Mouse (Mus musculus): ENCODE results near the gene Nav3. TPM values are rescaled to one million over a fixed set of nuclear protein-coding genes. Genes with fewer than 3 reads are reported as not detected.
"Not testable (repeated sequence)": the region's sequence is repeated elsewhere in the genome, so short reads cannot be mapped to it uniquely, and the experiment has no call there.

The Nav3 gene
- total RNA-seq, 4 experiments from 2014 or later: 90.0 to 135 (median 112) TPM

DNA sequence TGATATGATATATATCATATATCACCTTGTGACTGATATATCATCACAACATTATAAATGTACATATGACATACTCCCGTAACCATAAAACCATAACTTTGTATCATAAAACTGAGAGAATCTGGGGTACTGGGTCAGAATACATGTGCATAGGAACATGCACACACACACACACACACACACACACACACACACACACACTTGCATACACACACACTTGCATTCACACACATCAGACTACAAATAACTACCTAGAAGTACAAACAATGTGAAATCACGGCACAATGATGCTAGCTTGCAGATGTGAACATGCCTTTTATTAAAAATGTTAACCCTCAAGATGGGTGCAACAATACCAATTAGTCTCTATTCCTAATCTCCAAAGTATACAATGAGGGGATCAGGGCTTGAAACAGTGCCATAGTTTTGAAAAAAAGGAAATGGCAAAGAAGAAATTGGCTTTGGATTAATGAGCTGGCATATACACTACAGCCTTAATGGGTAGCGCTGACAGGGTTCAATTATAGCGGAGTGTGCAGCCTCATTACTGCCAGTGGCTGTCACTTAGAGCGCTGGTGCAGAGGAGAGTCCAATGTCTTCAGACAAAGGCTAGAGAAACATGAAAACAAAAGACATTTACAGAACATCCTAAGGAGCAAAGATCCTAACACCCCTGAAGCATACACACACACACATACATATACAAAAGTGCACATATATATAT, 72.3 kb downstream of the Nav3 start:
- DNase-seq (ENCODE audit: low spot score in 2 of 2): not testable (repeated sequence)

- DNase-seq (ENCODE audit: low spot score in 2 of 2): no peak
These were observed 75.2 kb downstream of the Nav3 start for GRCm38 (mm10) chr10:110380792-110381191.

DNA sequence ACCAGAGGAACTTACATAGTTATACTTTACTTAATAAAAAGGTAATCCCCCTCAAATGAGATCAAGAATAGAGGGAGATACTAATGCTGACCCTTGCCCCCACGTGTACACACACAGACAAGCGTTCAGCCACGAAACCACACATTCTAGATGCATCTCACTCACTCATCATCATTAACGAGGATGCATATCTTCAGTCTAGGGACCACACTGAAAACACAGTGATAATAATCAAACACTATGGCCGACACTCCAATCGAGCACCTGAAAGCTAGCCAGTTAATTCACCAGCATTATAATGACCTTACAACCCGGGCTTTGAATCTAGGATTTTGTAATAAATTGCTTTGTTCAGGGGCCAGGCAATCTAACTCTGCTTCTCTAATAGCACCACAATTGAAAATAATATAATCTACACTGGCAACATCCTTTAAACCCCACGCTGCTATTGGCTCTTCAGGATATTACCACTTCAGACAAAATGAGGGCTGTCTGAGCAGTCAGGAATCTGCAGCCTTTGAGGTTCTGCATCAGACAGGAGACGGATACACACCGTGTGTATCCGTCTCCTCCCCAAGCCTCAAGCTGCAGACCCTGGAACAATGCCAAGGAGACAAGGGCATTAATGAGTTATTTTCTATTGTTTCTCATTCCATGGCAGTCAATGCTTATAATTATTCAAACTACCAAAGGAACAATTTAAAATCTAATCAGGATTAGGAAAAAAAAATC, 83.1 kb downstream of the Nav3 start:
- no peak for DNase-seq (ENCODE audit: low spot score in 2 of 2)

- DNase-seq (ENCODE audit: low spot score in 2 of 2): no peak
These were observed 103.9 kb downstream of the Nav3 start for GRCm38 (mm10) chr10:110352148-110352547.

DNA sequence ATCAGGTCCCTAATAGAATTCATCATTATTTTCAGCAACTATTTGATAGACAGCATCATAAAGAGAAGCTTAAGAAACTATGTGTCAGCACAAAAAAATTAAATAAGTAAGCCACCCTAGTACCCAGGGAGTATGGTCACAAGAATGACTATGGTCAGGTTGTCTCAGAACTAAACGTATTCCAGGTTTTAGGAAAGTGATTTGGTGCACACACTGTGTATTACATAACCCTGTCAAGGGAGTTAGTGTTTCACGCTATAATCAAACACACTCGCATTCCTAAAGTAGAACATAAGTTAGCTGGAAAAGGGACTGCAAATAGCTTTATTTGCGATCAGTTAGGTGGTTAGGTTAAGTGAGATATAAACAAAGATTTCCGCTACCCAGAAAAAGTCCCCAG, 126.0 kb downstream of the Nav3 start:
- no peak for DNase-seq (ENCODE audit: low spot score in 2 of 2)

DNA sequence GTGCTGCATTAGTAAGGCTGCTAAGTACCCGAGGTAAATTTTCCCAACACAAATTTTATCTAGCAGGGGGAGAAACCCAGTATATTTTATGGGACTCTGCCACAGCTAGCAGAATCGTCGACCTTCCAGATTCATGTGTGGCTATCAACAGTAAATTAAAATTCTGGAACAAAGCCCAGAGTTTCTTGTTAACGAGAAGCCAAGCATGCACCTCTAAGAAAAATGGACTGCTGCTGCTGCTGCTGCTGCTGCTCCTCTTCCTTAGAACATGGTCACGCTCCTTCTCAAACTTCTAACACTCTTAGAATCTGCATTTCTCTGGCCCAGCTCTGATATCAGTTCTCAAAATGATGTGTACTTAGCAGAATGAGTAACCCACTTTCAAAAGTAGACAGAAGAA, 126.4 kb downstream of the Nav3 start:
- DNase-seq (ENCODE audit: low spot score in 2 of 2): no peak

DNA sequence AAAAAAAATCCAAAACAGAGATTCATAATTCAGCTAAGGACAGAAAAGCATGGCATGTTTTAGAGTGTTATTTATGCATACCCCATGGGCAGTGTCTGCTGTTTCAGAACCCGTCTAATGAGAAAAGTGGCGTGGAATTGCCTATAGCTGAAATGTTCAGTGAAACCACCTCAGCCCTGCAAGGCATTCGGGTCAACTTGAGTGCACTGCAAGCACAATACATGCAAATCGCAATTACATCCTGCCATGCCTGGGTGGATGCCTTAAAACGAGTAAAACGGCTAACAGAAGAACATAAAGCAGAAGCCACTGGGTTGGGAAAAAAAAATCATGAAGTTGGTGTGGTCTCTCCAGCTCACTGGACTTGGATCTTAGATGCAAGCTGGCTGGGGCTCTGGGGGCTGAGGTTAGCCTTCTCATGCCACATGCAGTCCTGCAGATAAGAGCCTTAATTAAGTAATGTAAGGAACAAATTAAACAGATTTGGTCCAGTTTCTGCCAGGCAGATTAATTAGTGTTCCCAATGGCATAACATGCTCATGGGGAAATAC, 133.8 kb downstream of the Nav3 start:
- DNase-seq (ENCODE audit: low spot score in 2 of 2): no peak

DNA sequence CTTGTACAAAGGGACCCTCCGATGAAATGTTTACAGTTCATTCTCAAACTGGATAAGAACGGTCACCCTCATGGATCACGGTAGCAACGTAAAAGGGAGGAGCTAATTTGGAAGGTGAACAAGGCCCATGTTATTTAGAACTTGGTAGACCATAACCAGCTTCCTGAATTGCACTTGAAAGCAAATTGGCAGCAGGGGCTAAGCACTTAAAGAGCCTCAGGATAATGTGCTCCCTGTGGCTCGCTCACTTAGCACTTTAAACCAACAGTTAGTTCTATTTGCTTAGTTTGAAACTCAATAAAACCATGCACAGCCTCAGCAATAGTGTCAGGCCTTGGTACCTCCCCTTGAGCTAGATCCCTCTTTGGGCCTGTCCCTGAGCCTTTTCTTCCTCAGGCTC, 138.7 kb downstream of the Nav3 start:
- DNase-seq (ENCODE audit: low spot score in 2 of 2): no peak

GRCm38 (mm10) chr10:110314525-110314924, 141.5 kb downstream of the Nav3 start:
- DNase-seq (ENCODE audit: low spot score in 2 of 2): no peak

DNA sequence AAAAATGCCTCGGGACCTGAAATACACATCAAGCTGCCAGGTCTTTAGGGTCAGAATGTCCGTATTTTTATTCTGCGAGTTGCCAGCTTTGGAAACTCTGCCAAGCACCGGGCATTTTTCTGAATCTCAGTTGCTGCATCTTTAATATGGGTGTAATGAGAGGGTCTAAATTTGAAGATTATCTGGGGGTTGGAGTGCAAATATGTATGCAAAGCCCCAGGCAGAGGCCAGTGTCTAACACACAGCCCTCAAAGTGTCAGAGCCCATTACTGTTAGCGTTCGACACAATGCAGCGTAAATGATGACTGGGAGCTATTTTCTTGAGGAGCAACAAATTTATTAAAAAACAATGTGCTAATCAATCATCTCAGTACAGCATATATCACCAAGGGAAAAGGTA, 142.0 kb downstream of the Nav3 start:
- DNase-seq (ENCODE audit: low spot score in 2 of 2): no peak

DNA sequence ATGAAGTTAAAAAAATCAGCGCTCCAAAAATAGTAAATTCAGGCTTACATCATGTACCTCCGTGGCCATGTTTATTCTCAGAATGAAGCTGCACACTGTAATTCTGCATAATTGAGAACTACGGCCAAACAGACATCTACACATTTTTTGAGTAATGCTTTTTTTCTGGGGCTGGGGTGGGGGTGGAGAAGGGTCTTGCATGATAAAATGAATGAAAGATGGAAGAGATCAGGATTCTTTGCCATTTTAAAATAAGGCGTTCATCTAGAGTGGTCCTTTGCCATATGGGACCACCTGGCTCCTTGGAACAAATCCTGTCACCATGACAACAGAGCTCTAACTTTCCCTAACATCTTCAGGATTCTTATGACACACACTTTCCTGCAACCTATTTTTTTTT, 146.5 kb downstream of the Nav3 start:
- DNase-seq (ENCODE audit: low spot score in 2 of 2): peak in 1 of 2 experiments; percentile 24

DNA sequence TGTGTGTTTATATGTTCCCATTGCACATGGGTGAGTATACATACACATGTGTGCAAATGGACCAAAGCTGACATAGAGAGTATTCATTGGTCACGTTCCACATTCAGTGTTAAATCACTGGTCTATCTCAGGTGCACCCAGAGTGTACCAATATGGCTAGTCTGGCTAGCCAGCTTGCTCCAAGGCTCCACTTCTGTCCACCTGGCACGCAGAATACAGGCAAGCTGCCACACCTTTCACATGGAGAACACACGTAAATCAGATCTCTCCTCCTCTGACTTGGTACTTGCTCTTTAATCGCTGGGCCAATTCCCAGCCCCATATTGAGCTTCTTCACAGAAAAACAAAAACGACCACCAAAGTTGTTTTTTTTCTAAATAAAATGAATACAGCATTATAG, 150.4 kb downstream of the Nav3 start:
- DNase-seq (ENCODE audit: low spot score in 2 of 2): no peak

- no peak for DNase-seq (ENCODE audit: low spot score in 2 of 2)
These were observed 165.9 kb downstream of the Nav3 start for GRCm38 (mm10) chr10:110290016-110290623.

DNA sequence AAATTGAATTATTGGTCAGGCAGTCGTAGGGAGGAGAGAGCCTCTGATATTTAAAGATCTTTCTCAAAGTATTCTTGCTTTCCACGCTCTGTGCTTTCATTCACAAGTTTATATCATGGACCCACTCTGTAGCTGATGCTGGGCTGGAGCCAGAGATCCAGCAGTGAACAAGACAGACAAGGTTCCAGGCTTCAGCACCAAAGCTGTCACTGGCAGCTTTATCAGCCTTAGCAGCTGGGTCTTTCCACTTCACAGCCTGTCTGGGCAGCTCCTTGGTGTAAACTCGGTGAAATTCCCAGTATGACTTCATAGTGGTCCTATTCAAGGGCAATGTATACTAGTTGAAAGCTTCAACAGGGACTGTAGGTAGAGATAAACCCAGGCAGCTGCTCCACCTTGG, 172.1 kb downstream of the Nav3 start:
- no peak for DNase-seq (ENCODE audit: low spot score in 2 of 2)

DNA sequence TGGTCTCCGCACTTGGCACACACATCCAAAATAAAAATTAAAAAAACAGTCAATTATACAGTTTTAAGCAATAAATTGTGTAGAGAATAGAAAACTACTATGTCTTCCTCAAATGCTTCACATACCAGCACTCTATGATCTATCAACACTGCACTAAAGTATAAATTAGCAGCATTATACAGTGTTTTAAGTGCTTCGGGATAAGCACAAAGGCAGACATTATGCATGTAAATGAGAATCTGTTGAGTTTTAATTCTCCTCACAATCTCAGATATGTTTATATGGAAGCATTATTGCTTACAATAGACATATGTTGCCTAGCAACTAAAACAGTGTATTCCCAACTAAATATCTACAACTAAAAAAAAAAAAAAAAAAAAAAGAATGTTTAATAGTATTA, 183.2 kb downstream of the Nav3 start:
- no peak for DNase-seq (ENCODE audit: low spot score in 2 of 2)

- no peak for DNase-seq (ENCODE audit: low spot score in 2 of 2)
These were observed 185.4 kb downstream of the Nav3 start for GRCm38 (mm10) chr10:110270561-110270960.

GRCm38 (mm10) chr10:110242128-110242561, 213.9 kb downstream of the Nav3 start:
- DNase-seq (ENCODE audit: low spot score in 2 of 2): no peak

- DNase-seq (ENCODE audit: low spot score in 2 of 2): no peak
These were observed 215.3 kb downstream of the Nav3 start for GRCm38 (mm10) chr10:110240667-110241066.

DNA sequence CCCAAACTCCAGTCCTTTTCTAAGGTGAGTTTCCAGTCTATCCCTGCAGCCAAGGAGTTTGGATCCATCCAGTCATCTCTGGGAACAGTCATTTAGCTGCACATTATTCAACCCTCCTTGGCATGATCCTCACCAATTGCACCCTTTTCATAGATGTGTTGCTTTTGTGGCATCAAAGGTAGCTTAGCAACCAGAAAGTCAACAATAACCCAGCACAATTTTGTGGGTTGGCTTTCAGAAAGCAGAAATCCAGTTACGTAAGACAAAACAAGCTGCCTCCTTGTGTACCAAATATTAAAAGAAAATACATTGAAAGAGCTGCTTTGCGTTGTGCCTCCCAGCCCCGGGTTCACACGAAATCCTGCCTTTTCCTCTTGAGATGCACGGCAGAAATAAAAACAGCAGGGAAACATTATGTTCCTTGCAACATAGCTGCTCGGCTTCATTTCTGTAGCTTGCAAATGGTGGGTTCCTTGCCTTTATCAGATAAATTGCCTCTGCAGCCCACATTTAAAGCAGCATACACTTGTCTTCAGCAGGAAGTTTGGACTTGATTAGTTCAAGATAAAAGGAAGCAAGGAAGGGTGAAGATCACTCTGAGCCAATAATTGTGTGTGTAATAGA, 222.6 kb downstream of the Nav3 start:
- peak; percentile 17 to 20 for DNase-seq (ENCODE audit: low spot score in 2 of 2)

GRCm38 (mm10) chr10:110206411-110206810, 249.6 kb downstream of the Nav3 start:
- DNase-seq (ENCODE audit: low spot score in 2 of 2): no peak

DNA sequence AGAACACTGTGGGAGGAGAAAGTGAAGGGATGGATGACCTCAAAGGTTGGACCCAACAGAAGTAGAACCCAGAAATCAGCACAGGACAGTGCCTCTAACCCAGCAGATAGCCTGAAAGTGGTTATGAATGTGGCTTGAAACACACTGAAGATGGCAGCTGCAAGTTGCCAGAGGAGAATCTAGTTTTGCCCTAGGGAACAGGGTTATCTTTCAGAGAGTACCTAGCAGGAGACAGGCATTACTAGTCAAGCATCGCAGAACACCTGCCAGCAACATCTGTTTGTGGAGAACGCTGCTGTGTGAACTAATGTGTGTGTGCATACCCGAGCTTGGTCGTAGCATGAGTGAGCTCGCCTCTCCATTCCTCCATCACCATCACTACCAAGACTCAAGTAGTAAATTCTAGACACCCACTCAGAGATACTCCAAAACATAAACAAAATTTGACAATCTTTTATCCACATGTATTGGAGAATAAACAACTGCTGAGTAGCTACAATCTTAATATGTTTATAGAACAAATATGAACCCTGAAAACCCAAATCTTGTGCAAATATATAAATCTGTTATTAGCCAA, 251.8 kb downstream of the Nav3 start:
- DNase-seq (ENCODE audit: low spot score in 2 of 2): no peak

Measured in left cerebral cortex, adult 8-10 months (tissue).